In the genomic region with DNA sequence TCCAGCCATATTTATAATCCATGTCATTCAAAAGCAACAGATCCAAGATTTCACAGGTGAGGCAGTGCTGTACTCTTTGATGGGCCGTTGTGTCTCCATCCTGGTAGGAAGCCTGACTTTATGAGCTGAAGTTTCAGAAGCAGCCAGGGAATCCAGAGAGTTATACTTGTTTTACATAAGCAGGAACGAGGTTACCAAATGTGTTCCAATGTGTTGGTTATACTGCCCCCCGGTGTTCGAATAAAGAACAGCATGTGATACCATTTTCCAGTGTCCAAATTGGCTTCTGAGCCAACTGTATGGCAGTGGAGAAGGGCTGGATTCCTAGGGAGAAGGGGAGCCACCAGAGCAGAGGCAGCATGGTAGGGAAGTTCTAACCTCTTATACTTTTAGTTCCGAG, we compare ENCODE assay signal across 9 mouse cellular contexts. TPM values are rescaled to one million over a fixed set of nuclear protein-coding genes. Genes with fewer than 3 reads are reported as not detected.
DNase-seq lines count a peak whose midpoint lies in the region; ATAC-seq and TF ChIP-seq lines count a peak whose summit lies in the region.
"Had no signal": no experiment of that assay in that cellular context is flagged by ENCODE, and none has a peak within 500 bp of the region (broad histone marks: within the 10 kb centered on the region; RNA-seq: fewer than 3 reads in every experiment).

No protein-coding gene starts in this region.

- H3K27ac ChIP-seq in ES-E14 (ENCODE audit: insufficient read depth, low read depth, low read length, poor library complexity, severe bottlenecking) = no peak overlapping the region
- no peak overlapping the region for H3K27ac ChIP-seq in forebrain, embryonic 16.5 days (ENCODE audit: low read length)
- no peak overlapping the region for H3K27ac ChIP-seq in kidney, postnatal 0 days
- H3K27ac ChIP-seq in liver, embryonic 13.5 days = no peak overlapping the region
- H3K27ac ChIP-seq: hindbrain, embryonic 15.5 days had no signal

- H3K27me3 ChIP-seq in forebrain, embryonic 16.5 days (replicated peaks; ENCODE audit: control insufficient read depth, insufficient read depth, low read length) = no peaks in the 10 kb centered on the region
- H3K27me3 ChIP-seq in kidney, postnatal 0 days (ENCODE audit: insufficient read depth, low read length) = no peaks in the 10 kb centered on the region
- no peaks in the 10 kb centered on the region for H3K27me3 ChIP-seq in liver, embryonic 13.5 days
- H3K27me3 ChIP-seq: hindbrain, embryonic 15.5 days had no signal

- in situ Hi-C loops in ES-E14 (cut with MboI; ENCODE audit: low sequenced_read_pairs in 2 of 2, unreplicated experiment in 2 of 2) = loop anchor here in 1 of 2 experiments (25.0 kb wide), 1 partner anchor 187 kb away; no protein-coding TSS in a partner anchor

- 12% methylated on average over 5 of the region's 5 CpGs for whole genome bisulfite sequencing in forebrain, embryonic 16.5 days
- WGBS in kidney, postnatal 0 days = 12% methylated on average over 5 of the region's 5 CpGs
- WGBS in liver, embryonic 13.5 days (ENCODE audit: insufficient replicate concordance) = 9% methylated on average over 5 of the region's 5 CpGs

- H3K9me3 ChIP-seq in ES-E14 (ENCODE audit: control insufficient read depth, insufficient read depth, low read depth, low read length) = no peaks in the 10 kb centered on the region
- H3K9me3 ChIP-seq in forebrain, embryonic 16.5 days (ENCODE audit: control insufficient read depth, low read length) = no peaks in the 10 kb centered on the region
- no peaks in the 10 kb centered on the region for H3K9me3 ChIP-seq in kidney, postnatal 0 days (replicated peaks; ENCODE audit: low read length)
- no peaks in the 10 kb centered on the region for H3K9me3 ChIP-seq in liver, embryonic 13.5 days (replicated peaks)
- H3K9me3 ChIP-seq: hindbrain, embryonic 15.5 days had no signal

- peaks cover 0 to 5% of the 10 kb centered on the region in 2 experiments; a peak in 3 of 4 replicates for H3K4me1 ChIP-seq in ES-E14 (ENCODE audit: control insufficient read depth in 2 of 2, insufficient read depth in 2 of 2, low read length in 2 of 2, poor library complexity in 1 of 2)
- H3K4me1 ChIP-seq in forebrain, embryonic 16.5 days (replicated peaks; ENCODE audit: control insufficient read depth, insufficient read depth, low read length) = no peaks in the 10 kb centered on the region
- H3K4me1 ChIP-seq in kidney, postnatal 0 days (replicated peaks; ENCODE audit: insufficient read depth, low read length) = no peaks in the 10 kb centered on the region
- no peaks in the 10 kb centered on the region for H3K4me1 ChIP-seq in liver, embryonic 13.5 days (replicated peaks)
- H3K4me1 ChIP-seq: hindbrain, embryonic 15.5 days had no signal

- ATAC-seq in cerebellum, adult (ENCODE audit: insufficient number of reproducible peaks, low FRiP score, low TSS enrichment) = peak; percentile 56; the same call in 1 of the 2 replicates
- peak; percentile 38; the same call in 1 of the 2 replicates for ATAC-seq in forebrain, embryonic 16.5 days
- ATAC-seq in kidney, postnatal 0 days (replicated peaks; ENCODE audit: low FRiP score, low read depth) = no peak
- no peak for ATAC-seq in liver, embryonic 13.5 days (ENCODE audit: low read depth)

- no peak overlapping the region for H3K4me3 ChIP-seq in ES-E14 (ENCODE audit: insufficient read depth in 1 of 2, low read depth in 1 of 2, low read length in 2 of 2, poor library complexity in 1 of 2, severe bottlenecking in 1 of 2)
- H3K4me3 ChIP-seq in forebrain, embryonic 16.5 days (replicated peaks; ENCODE audit: low read length) = no peak overlapping the region
- H3K4me3 ChIP-seq in kidney, postnatal 0 days (replicated peaks; ENCODE audit: low read depth, low read length) = no peak overlapping the region
- no peak overlapping the region for H3K4me3 ChIP-seq in liver, embryonic 13.5 days (replicated peaks)
- H3K4me3 ChIP-seq: hindbrain, embryonic 15.5 days had no signal

- TF ChIP-seq CTCF in kidney, postnatal 0 days (IDR thresholded peaks at IDR 0.05; ENCODE audit: low read depth) = peak; percentile 91

- peak; percentile 72 to 78 for DNase-seq in B cell, adult 2 months
- DNase-seq in ES-E14 (ENCODE audit: low read depth, low spot score) = peak; percentile 78
- DNase-seq in kidney, postnatal 0 days (ENCODE audit: low spot score) = peak; percentile 85
- DNase-seq in liver, embryonic 13.5 days = peak; percentile 27
- peak; percentile 87 for DNase-seq in retina, embryonic 14.5 days (ENCODE audit: low spot score)
- DNase-seq in urinary bladder, postnatal 36 days (ENCODE audit: low spot score in 2 of 2) = peak; percentile 51 to 61

- peaks cover 7% of the 10 kb centered on the region; the same call in 1 of the 2 replicates for H3K36me3 ChIP-seq in ES-E14 (ENCODE audit: control insufficient read depth, insufficient read depth, low read length, poor library complexity, severe bottlenecking)
- H3K36me3 ChIP-seq in forebrain, embryonic 16.5 days (ENCODE audit: control insufficient read depth, insufficient read depth) = no peaks in the 10 kb centered on the region
- H3K36me3 ChIP-seq in kidney, postnatal 0 days (ENCODE audit: insufficient read depth, low read length) = no peaks in the 10 kb centered on the region
- no peaks in the 10 kb centered on the region for H3K36me3 ChIP-seq in liver, embryonic 13.5 days
- H3K36me3 ChIP-seq: hindbrain, embryonic 15.5 days had no signal

- H3K4me2 ChIP-seq in forebrain, embryonic 16.5 days (ENCODE audit: low read length) = no peak overlapping the region
- H3K4me2 ChIP-seq in kidney, postnatal 0 days (ENCODE audit: low read length) = no peak overlapping the region
- no peak overlapping the region for H3K4me2 ChIP-seq in liver, embryonic 13.5 days
- H3K4me2 ChIP-seq: hindbrain, embryonic 15.5 days had no signal

- no peak overlapping the region for H3K9ac ChIP-seq in ES-E14 (ENCODE audit: insufficient read depth, low read depth, low read length, poor library complexity, severe bottlenecking)
- H3K9ac ChIP-seq in forebrain, embryonic 16.5 days (replicated peaks; ENCODE audit: low read depth, low read length) = no peak overlapping the region
- H3K9ac ChIP-seq in kidney, postnatal 0 days (ENCODE audit: low read depth, low read length) = no peak overlapping the region
- no peak overlapping the region for H3K9ac ChIP-seq in liver, embryonic 13.5 days
- H3K9ac ChIP-seq: hindbrain, embryonic 15.5 days had no signal

TF ChIP-seq in ES-E14, 5 proteins besides CTCF, POLR2A, EP300 and RAD21:
- TF ChIP-seq MAFK (IDR thresholded peaks at IDR 0.05; ENCODE audit: insufficient read depth, low read depth, low read length) = no peak
- no peak for TF ChIP-seq HCFC1 (IDR thresholded peaks at IDR 0.05; ENCODE audit: borderline replicate concordance, insufficient read depth, low read length)
- TF ChIP-seq CHD2 (IDR thresholded peaks at IDR 0.05; ENCODE audit: low read depth, low read length) = no peak
- TF ChIP-seq ZC3H11A (IDR thresholded peaks at IDR 0.05; ENCODE audit: borderline replicate concordance, low read depth, low read length) = 0 out of 2 replicates have a peak, but pooled peaks have one; percentile 31
- TF ChIP-seq ZNF384 (IDR thresholded peaks at IDR 0.05; ENCODE audit: low read depth, low read length) = no peak
TF ChIP-seq in ES-E14: peak in this region for 1.

RNA-seq across cellular contexts. Expression of a gene that starts 29.5 kb away (rescaled TPM):
- total RNA-seq in ES-E14 (2012; rRNA removed) = 15.4 and 19.1 TPM in 2 replicates
- 6.9 and 7.2 TPM in 2 replicates for polyA plus RNA-seq in forebrain, embryonic 16.5 days (2015; fragmentation: Nextera tagmentation; extraction: Ambion mirVana)
- polyA plus RNA-seq in kidney, postnatal 0 days (2015; fragmentation: Nextera tagmentation; extraction: Ambion mirVana) = 13.3 and 15.7 TPM in 2 replicates
- 4.1 and 4.6 TPM in 2 replicates for polyA plus RNA-seq in liver, embryonic 13.5 days (2015; fragmentation: Nextera tagmentation; extraction: Ambion mirVana)

RNA-seq across cellular contexts. Expression of a gene that starts 46.3 kb away (rescaled TPM):
- total RNA-seq in ES-E14 (2012; rRNA removed) = 143 and 195 TPM in 2 replicates
- polyA plus RNA-seq in forebrain, embryonic 16.5 days (2015; fragmentation: Nextera tagmentation; extraction: Ambion mirVana) = 135 and 146 TPM in 2 replicates
- 195 and 199 TPM in 2 replicates for polyA plus RNA-seq in kidney, postnatal 0 days (2015; fragmentation: Nextera tagmentation; extraction: Ambion mirVana)
- polyA plus RNA-seq in liver, embryonic 13.5 days (2015; fragmentation: Nextera tagmentation; extraction: Ambion mirVana) = 82.1 and 95.7 TPM in 2 replicates

Comparison
In these comparisons a context has a peak if more than half of its experiments do, and no peak if none do; other contexts are left out.
1. DNase-seq: peak in every context shown above with its lines; median percentile 87 in retina, embryonic 14.5 days; 85 in kidney, postnatal 0 days; 78 in ES-E14; 75 in B cell, adult 2 months; 56 in urinary bladder, postnatal 36 days; 27 in liver, embryonic 13.5 days.
2. ATAC-seq: peak in cerebellum, adult (single experiment) and forebrain, embryonic 16.5 days (single experiment); none in kidney, postnatal 0 days (single experiment) and liver, embryonic 13.5 days (single experiment).